Mouse (Mus musculus): ENCODE measurements around the gene Cenpu. TPM values are rescaled to one million over a fixed set of nuclear protein-coding genes. Genes with fewer than 3 reads are reported as not detected.
"Not testable (repeated sequence)": the region's sequence is repeated elsewhere in the genome, so short reads cannot be mapped to it uniquely, and the experiment has no call there.

Cenpu gene
- polyA plus RNA-seq, 1 experiment: 56.9 TPM

- TF ChIP-seq CTCF (IDR thresholded peaks at IDR 0.05; ENCODE audit: low read depth, low read length): no peak
- no peak for TF ChIP-seq POLR2A (IDR thresholded peaks at IDR 0.05; ENCODE audit: insufficient read depth, low read length)
- TF ChIP-seq EP300 (IDR thresholded peaks at IDR 0.05; ENCODE audit: insufficient read depth, low read depth, low read length): no peak
These were observed 18.0 kb downstream of the Cenpu start for GRCm38 (mm10) chr8:46569659-46570441.

GRCm38 (mm10) chr8:46570673-46571072 lies 18.8 kb downstream of the Cenpu start:
- H3K9me3 ChIP-seq (replicated peaks; ENCODE audit: control insufficient read depth, insufficient read depth, low read length, poor library complexity, severe bottlenecking): no peaks in the 10 kb centered on the region
- no peak for TF ChIP-seq EP300 (IDR thresholded peaks at IDR 0.05; ENCODE audit: insufficient read depth, low read depth, low read length)
- peaks cover 6% of the 10 kb centered on the region for H3K4me1 ChIP-seq (ENCODE audit: control insufficient read depth, insufficient read depth, low read length)
- H3K27ac ChIP-seq (ENCODE audit: insufficient read depth, low read length): no peak overlapping the region
- no peaks in the 10 kb centered on the region for H3K27me3 ChIP-seq (ENCODE audit: control insufficient read depth, insufficient read depth, low read length, poor library complexity, severe bottlenecking)
- H3K4me3 ChIP-seq (ENCODE audit: low read depth, low read length): no peak overlapping the region
- H3K36me3 ChIP-seq (ENCODE audit: control insufficient read depth, insufficient read depth, low read length, poor library complexity, severe bottlenecking): peaks cover 5% of the 10 kb centered on the region
- no peak overlapping the region for H3K9ac ChIP-seq (ENCODE audit: low read depth, poor library complexity, severe bottlenecking)

More at GRCm38 (mm10) chr8:46569659-46570441, 18.0 kb downstream of the Cenpu start:
- no peaks in the 10 kb centered on the region for H3K27me3 ChIP-seq (ENCODE audit: control insufficient read depth, insufficient read depth, low read length, poor library complexity, severe bottlenecking)
- H3K9ac ChIP-seq (ENCODE audit: low read depth, poor library complexity, severe bottlenecking): no peak overlapping the region
- H3K27ac ChIP-seq (ENCODE audit: insufficient read depth, low read length): no peak overlapping the region
- H3K36me3 ChIP-seq (ENCODE audit: control insufficient read depth, insufficient read depth, low read length, poor library complexity, severe bottlenecking): peaks cover 5% of the 10 kb centered on the region
- peaks cover 6% of the 10 kb centered on the region for H3K4me1 ChIP-seq (ENCODE audit: control insufficient read depth, insufficient read depth, low read length)
- H3K9me3 ChIP-seq (replicated peaks; ENCODE audit: control insufficient read depth, insufficient read depth, low read length, poor library complexity, severe bottlenecking): no peaks in the 10 kb centered on the region
- no peak overlapping the region for H3K4me3 ChIP-seq (ENCODE audit: low read depth, low read length)

DNA sequence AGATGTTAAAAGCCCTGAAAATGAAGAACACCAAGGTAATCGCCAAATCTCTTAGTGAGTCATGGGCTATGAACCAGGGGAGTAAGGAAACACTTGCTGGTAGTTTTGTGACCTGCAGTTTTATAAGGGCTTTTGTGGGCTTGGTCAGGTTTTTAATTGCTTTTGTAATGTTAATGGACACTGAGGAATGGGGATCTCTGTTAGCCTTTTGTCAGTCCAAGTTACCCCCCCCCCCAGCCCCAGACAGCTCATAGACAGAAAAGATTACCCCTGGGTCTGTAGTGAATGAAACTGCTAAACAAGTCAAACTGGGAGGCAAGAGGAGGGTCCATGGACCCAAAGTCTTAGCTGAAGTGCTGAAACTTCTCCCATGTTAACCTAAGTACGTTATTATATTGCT lies 21.6 kb downstream of the Cenpu start:
- Histone ChIP-seq H3K27ac (ENCODE audit: insufficient read depth, low read length) (peak overlapping the region; percentile 19; the same call in 1 of the 2 replicates), H3K36me3 (ENCODE audit: control insufficient read depth, insufficient read depth, low read length, poor library complexity, severe bottlenecking) (peaks cover 25% of the 10 kb centered on the region), H3K27me3 (ENCODE audit: control insufficient read depth, insufficient read depth, low read length, poor library complexity, severe bottlenecking) (no peaks in the 10 kb centered on the region), H3K9ac (ENCODE audit: low read depth, poor library complexity, severe bottlenecking) (no peak overlapping the region), H3K9me3 (replicated peaks; ENCODE audit: control insufficient read depth, insufficient read depth, low read length, poor library complexity, severe bottlenecking) (no peaks in the 10 kb centered on the region), H3K4me3 (ENCODE audit: low read depth, low read length) (no peak overlapping the region), H3K4me1 (ENCODE audit: control insufficient read depth, insufficient read depth, low read length) (peaks cover 6% of the 10 kb centered on the region)
- no peak for TF ChIP-seq EP300 (IDR thresholded peaks at IDR 0.05; ENCODE audit: insufficient read depth, low read depth, low read length)
- TF ChIP-seq POLR2A (IDR thresholded peaks at IDR 0.05; ENCODE audit: insufficient read depth, low read length): no peak
- TF ChIP-seq CTCF (IDR thresholded peaks at IDR 0.05; ENCODE audit: low read depth, low read length): no peak

DNA sequence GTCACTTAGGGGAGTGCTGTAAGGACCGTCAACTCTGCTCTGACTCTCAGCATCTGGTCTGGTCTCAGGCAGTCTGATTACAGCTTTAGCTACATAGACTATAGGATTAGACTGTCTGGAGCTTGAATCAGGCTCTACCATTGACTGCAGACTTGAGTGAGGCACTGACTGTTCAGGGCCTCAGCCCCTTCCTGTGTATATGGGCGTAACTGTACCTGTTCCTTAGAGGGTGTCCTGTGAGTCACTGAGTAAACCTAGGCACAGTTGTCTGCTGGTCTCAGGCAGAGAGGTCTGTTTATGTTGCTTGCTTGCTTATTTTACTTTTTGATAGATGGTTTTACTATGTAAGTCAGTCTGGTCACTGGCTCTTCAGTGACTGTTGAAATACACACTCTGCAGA lies 22.1 kb downstream of the Cenpu start:
- no peak overlapping the region for H3K9ac ChIP-seq (ENCODE audit: low read depth, poor library complexity, severe bottlenecking)
- TF ChIP-seq EP300 (IDR thresholded peaks at IDR 0.05; ENCODE audit: insufficient read depth, low read depth, low read length): no peak
- TF ChIP-seq CTCF (IDR thresholded peaks at IDR 0.05; ENCODE audit: low read depth, low read length): no peak
- TF ChIP-seq POLR2A (IDR thresholded peaks at IDR 0.05; ENCODE audit: insufficient read depth, low read length): no peak
- peak overlapping the region; percentile 19 for H3K27ac ChIP-seq (ENCODE audit: insufficient read depth, low read length)
- H3K27me3 ChIP-seq (ENCODE audit: control insufficient read depth, insufficient read depth, low read length, poor library complexity, severe bottlenecking): no peaks in the 10 kb centered on the region
- peaks cover 29% of the 10 kb centered on the region for H3K36me3 ChIP-seq (ENCODE audit: control insufficient read depth, insufficient read depth, low read length, poor library complexity, severe bottlenecking)
- H3K4me3 ChIP-seq (ENCODE audit: low read depth, low read length): no peak overlapping the region
- peaks cover 6% of the 10 kb centered on the region for H3K4me1 ChIP-seq (ENCODE audit: control insufficient read depth, insufficient read depth, low read length)
- no peaks in the 10 kb centered on the region for H3K9me3 ChIP-seq (replicated peaks; ENCODE audit: control insufficient read depth, insufficient read depth, low read length, poor library complexity, severe bottlenecking)

- no peak for TF ChIP-seq CTCF (IDR thresholded peaks at IDR 0.05; ENCODE audit: low read depth, low read length)
- TF ChIP-seq EP300 (IDR thresholded peaks at IDR 0.05; ENCODE audit: insufficient read depth, low read depth, low read length): no peak
- TF ChIP-seq POLR2A (IDR thresholded peaks at IDR 0.05; ENCODE audit: insufficient read depth, low read length): no peak
- Histone ChIP-seq H3K4me3 (ENCODE audit: low read depth, low read length) (no peak overlapping the region), H3K27ac (ENCODE audit: insufficient read depth, low read length) (no peak overlapping the region), H3K27me3 (ENCODE audit: control insufficient read depth, insufficient read depth, low read length, poor library complexity, severe bottlenecking) (no peaks in the 10 kb centered on the region), H3K36me3 (ENCODE audit: control insufficient read depth, insufficient read depth, low read length, poor library complexity, severe bottlenecking) (peaks cover 42% of the 10 kb centered on the region), H3K4me1 (ENCODE audit: control insufficient read depth, insufficient read depth, low read length) (peaks cover 3% of the 10 kb centered on the region), H3K9me3 (replicated peaks; ENCODE audit: control insufficient read depth, insufficient read depth, low read length, poor library complexity, severe bottlenecking) (no peaks in the 10 kb centered on the region), H3K9ac (ENCODE audit: low read depth, poor library complexity, severe bottlenecking) (no peak overlapping the region)
These were observed 27.0 kb downstream of the Cenpu start for GRCm38 (mm10) chr8:46578794-46579193.

DNA sequence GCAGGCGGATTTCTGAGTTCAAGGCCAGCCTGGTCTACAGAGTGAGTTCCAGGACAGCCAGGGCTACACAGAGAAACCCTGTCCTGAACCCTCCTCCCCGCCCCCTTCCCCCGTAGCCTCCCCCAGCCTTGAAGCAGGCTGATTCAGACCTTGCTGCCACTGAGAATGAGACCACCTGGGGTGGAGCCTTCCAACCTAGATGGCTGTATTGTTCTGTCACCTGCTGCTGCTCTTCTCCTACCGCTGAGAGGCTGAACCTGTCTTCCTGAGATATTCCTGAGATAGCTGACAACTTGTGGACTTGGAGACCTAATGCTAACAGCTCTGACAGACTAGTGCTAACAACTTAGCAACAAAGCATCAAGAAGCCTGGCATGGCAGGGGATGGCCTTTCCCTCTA lies 32.5 kb downstream of the Cenpu start:
- H3K27me3 ChIP-seq (ENCODE audit: control insufficient read depth, insufficient read depth, low read length, poor library complexity, severe bottlenecking); H3K27ac ChIP-seq (ENCODE audit: insufficient read depth, low read length); H3K4me1 ChIP-seq (ENCODE audit: control insufficient read depth, insufficient read depth, low read length); H3K9me3 ChIP-seq (replicated peaks; ENCODE audit: control insufficient read depth, insufficient read depth, low read length, poor library complexity, severe bottlenecking); H3K9ac ChIP-seq (ENCODE audit: low read depth, poor library complexity, severe bottlenecking); H3K4me3 ChIP-seq (ENCODE audit: low read depth, low read length): not testable (repeated sequence)
- 0 out of 2 replicates have a peak, but pooled peaks have one; percentile 35 for TF ChIP-seq EP300 (IDR thresholded peaks at IDR 0.05; ENCODE audit: insufficient read depth, low read depth, low read length)
- H3K36me3 ChIP-seq (ENCODE audit: control insufficient read depth, insufficient read depth, low read length, poor library complexity, severe bottlenecking): peaks cover 15% of the 10 kb centered on the region
